Mouse (Mus musculus) right cerebral cortex, postnatal 36 days (tissue): ENCODE results near the gene Usp45.
"Not testable (repeated sequence)": the region's sequence is repeated elsewhere in the genome, so short reads cannot be mapped to it uniquely, and the experiment has no call there.

ENCODE experiments used
- DNase-seq, 2 experiments: peaks; one replicate each; pipeline ENCODE4 v3.0.0; 2022; ENCODE audit warnings: low spot score in 2 of 2, mixed read lengths in 1 of 2

Usp45 gene

GRCm38 (mm10) chr4:21766863-21767304 lies at the start of gene Usp45, which contains the start of gene Tstd3:
TSS of gene Usp45 (plus strand) at chr4:21767156.
TSS of gene Tstd3 (minus strand) at chr4:21767212.
- peak; percentile 80 to 82 for DNase-seq

- no peak for DNase-seq
Observed at GRCm38 (mm10) chr4:21722752-21723334, 44.1 kb upstream of the Usp45 start.

- DNase-seq = peak; percentile 3 to 5
Observed at GRCm38 (mm10) chr4:21726912-21727614, 39.9 kb upstream of the Usp45 start.

- peak; percentile 83 to 85 for DNase-seq
Observed at GRCm38 (mm10) chr4:21727615-21728165, 39.3 kb upstream of the Usp45 start, which contains the start of gene Ccnc. TSS of gene Ccnc (plus strand) at chr4:21727701.

- DNase-seq = no peak
Observed at GRCm38 (mm10) chr4:21739169-21739568, 27.8 kb upstream of the Usp45 start.

- DNase-seq = not testable (repeated sequence)
Observed at GRCm38 (mm10) chr4:21744142-21744541, 22.8 kb upstream of the Usp45 start.

GRCm38 (mm10) chr4:21745723-21746122 lies 21.2 kb upstream of the Usp45 start:
- no peak for DNase-seq

- DNase-seq = no peak
Observed at GRCm38 (mm10) chr4:21755123-21755789, 11.7 kb upstream of the Usp45 start.

- DNase-seq = no peak
Observed at GRCm38 (mm10) chr4:21758860-21759259, 8.1 kb upstream of the Usp45 start.

- no peak for DNase-seq
Observed at GRCm38 (mm10) chr4:21761416-21762160, 5.4 kb upstream of the Usp45 start.

- DNase-seq = no peak
Observed at GRCm38 (mm10) chr4:21763827-21764226, 3.1 kb upstream of the Usp45 start.

- DNase-seq = no peak
Observed at GRCm38 (mm10) chr4:21766171-21766862, 639 bp upstream of the Usp45 start.

GRCm38 (mm10) chr4:21771064-21771463 lies 4.1 kb downstream of the Usp45 start:
- no peak for DNase-seq

GRCm38 (mm10) chr4:21772306-21772705 lies 5.3 kb downstream of the Usp45 start:
- DNase-seq = no peak

GRCm38 (mm10) chr4:21776091-21776945 lies 9.4 kb downstream of the Usp45 start:
- DNase-seq = peak; percentile 83 to 87

GRCm38 (mm10) chr4:21776946-21777265 lies 9.9 kb downstream of the Usp45 start:
- DNase-seq = no peak

GRCm38 (mm10) chr4:21780816-21781726 lies 14.1 kb downstream of the Usp45 start:
- DNase-seq = no peak

GRCm38 (mm10) chr4:21786268-21786667 lies 19.3 kb downstream of the Usp45 start:
- DNase-seq = no peak

GRCm38 (mm10) chr4:21788903-21789302 lies 21.9 kb downstream of the Usp45 start:
- no peak for DNase-seq
